Mouse (Mus musculus) left cerebral cortex, postnatal 14 days (tissue): ENCODE results near the gene Polr2h. TPM values are rescaled to one million over a fixed set of nuclear protein-coding genes. Genes with fewer than 3 reads are reported as not detected.
A peak's percentile ranks its signal among the peaks of the same experiment; 100 is the strongest.

ENCODE experiments used
- DNase-seq, 2 experiments: peaks; one replicate each; pipeline ENCODE4 v3.0.0; 2021 to 2022; ENCODE audit warnings: low spot score in 2 of 2, mixed read lengths in 1 of 2
- intact Hi-C: fragments of 180-260 bp; cut with DNase I; formaldehyde crosslinking; loops from one replicate; pipeline ENCODE4 v1.15.1; 2025
- total RNA-seq, 2 experiments: library from RNA; stranded (reverse); gene quantifications; 2 replicates each; pipeline ENCODE4 v1.2.3; 2021

The Polr2h gene
- total RNA-seq, 2 experiments from 2014 or later: 21.4 to 29.5 TPM

DNA sequence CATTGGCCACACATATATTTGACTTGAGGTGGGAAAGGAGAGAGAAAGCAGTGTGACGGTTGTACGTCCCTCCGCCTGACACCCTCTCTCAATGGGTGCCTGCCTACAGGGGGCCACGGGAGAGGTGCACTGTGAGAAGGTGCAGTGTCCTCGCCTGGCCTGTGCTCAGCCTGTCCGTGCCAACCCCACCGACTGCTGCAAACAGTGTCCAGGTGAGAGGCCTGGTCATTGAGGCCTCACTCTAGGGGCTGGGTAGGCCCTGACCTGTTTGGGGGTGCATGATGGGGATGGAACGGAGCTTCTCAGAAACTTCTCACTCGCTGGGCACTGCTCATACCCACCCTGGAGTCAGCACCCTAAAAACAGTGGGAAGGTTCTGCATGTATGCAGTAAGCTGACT, 22.4 kb downstream of the Polr2h start:
- DNase-seq: no peak
- intact Hi-C loops: no loop called here

DNA sequence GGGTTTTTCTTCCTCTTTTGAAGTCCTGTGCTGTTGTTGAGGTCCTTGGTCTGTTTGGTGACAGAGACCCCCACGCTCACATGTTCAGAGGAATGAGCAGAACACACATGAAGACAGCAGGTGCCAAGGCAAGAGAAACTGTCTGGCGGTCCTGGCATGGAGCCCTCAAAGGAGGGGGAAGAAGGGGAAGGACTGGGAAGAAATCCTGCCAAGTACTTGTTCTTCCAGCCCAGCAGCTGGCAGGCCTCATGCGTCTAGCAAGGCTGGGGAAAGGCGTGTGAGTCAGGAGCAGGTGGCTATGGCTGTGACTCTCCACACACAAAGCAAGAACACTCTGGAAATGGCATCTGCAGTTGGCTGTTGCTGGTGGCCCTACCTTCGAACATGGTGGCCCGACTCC, 29.2 kb downstream of the Polr2h start:
- peak; percentile 70 to 90 for DNase-seq
- intact Hi-C loops: no loop called here

DNA sequence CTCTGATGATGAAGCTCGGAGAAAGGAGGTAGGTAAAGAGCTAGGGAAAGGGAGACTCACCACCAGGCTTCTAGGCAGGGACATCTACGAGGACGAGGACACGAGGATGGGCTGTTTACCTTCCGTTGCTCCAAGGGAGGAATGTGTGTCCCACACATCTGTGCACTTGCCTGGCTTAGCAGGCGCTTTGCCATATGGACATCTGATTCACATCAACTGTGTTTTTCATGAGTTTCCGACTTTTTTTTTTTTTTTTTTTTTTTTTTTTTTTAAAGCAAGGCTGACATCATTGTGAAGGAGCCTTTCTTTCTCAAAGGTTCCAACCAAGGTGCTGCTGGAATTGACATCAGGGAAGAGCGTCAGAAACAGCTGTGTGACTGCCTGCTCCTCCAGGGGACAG, 33.1 kb downstream of the Polr2h start:
- DNase-seq: no peak

DNA sequence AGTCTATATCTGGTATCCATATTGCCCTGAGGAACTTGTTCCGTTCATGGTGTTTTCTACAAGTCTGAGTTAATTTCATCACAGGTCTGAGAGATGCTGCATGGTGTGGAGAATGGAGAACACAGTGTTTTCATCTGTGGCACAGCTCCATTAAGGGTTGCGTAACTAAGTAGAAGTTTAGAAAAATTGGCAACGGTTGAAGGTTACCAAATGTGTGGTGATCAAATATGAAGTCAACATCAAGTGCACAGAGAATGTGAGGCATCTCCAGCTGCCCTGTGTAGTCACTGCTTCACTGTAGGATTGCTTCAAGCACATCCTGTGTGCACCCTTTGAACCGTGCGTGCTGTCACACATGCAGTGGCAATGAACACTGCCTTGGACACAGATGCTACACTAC, 38.6 kb downstream of the Polr2h start:
- intact Hi-C loops: no loop called here
- no peak for DNase-seq

More for the DNA sequence above, 33.1 kb downstream of the Polr2h start:
- intact Hi-C loops: no loop called here

DNA sequence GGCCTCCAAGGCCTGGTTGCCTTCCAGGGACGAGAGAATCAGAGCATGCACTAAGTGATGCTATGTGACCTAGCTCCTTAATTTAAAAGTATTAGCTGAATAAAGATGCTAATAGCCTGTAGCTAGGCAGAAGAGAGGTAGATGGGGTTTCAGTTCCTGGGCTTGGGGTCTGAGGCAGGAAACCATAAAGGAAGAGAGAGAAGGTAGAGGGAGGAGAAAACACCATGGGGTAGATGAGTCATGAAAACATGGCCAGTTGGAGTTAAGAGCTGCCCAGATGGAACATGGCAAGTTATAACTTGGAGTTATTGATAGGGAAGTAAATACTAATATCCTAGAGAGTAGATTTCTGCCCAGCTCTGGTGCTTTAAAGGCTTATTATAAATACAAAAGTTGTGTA, 39.9 kb downstream of the Polr2h start:
- intact Hi-C loops: no loop called here

DNA sequence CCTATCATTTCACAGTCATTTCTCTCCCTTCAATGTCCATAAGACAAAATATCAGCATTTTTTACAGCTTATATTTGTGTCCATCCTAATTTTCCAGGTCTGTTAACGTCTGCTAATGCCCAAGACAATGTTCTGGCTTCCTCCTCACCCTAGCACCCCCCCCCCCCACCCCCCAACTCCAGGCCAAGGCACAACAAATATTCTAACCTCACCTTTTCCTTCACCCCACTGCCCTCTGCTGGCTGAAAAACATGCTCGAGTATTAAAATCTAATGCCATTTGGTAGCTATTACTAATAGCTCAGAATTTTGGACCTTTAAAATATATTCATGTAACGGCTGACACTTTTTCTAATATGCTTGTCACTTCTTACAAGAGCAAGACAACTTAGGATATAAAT, 44.2 kb downstream of the Polr2h start:
- intact Hi-C loops: loop anchor here (2.0 kb wide), 1 partner anchor 53 kb away; no protein-coding TSS in a partner anchor
- peak in 1 of 2 experiments; percentile 22 for DNase-seq

More for the DNA sequence above, 39.9 kb downstream of the Polr2h start:
- no peak for DNase-seq

DNA sequence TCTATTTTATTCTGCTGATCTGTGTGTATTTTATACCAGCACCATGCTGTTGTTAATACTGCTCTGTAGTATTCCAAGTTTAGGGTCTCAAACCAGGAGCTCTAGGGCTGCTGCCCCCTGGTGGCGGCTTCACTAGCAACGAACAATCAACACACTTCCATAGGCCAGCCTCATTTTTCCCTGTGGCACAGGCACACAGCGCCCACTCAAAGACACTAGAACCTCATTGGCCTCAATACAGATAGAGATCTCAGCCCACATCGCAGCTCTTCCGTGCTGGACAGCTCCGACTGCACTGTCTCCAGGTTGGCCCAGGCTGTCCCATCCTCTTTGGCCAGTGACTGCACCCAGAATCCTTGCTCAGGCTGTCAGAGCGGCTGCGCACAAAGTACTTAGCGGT, 47.8 kb downstream of the Polr2h start:
- DNase-seq: peak in 1 of 2 experiments; percentile 16
- intact Hi-C loops: no loop called here

Other genes with a start within 250 kb of the Polr2h start
- gene Eif2b5, start 218.8 kb upstream of the Polr2h start, total RNA-seq: 10 to 100 TPM; 55.0 to 57.6 TPM
- 10 to 100 TPM; 82.2 to 86.1 TPM for gene Dvl3, start 200.7 kb upstream of the Polr2h start, total RNA-seq
- 100 to 1,000 TPM; 917 to 964 TPM for gene Ap2m1, start 182.2 kb upstream of the Polr2h start, total RNA-seq
- gene Abcf3, start 169.1 kb upstream of the Polr2h start, total RNA-seq: 10 to 100 TPM; 82.9 to 86.5 TPM
- gene Vwa5b2, start 128.2 kb upstream of the Polr2h start, total RNA-seq: 10 to 100 TPM; 58.6 to 63.8 TPM
- gene Eef1akmt4, start 106.1 kb upstream of the Polr2h start, total RNA-seq: 1 to 10 TPM; 1.6 to 2.6 TPM
- gene Gm49333, start 106.1 kb upstream of the Polr2h start, total RNA-seq: under 1 TPM in 1 of 2 experiments, not detected in 1; 0.34 TPM
- 10 to 100 TPM; 13.0 to 14.3 TPM for gene Alg3, start 105.9 kb upstream of the Polr2h start, total RNA-seq
- 100 to 1,000 TPM; 176 to 177 TPM for gene Camk2n2, start 96.4 kb upstream of the Polr2h start, total RNA-seq
- 10 to 100 TPM; 22.3 to 26.2 TPM for gene Ece2, start 87.8 kb upstream of the Polr2h start, total RNA-seq
- 100 to 1,000 TPM; 238 to 253 TPM for gene Psmd2, start 66.0 kb upstream of the Polr2h start, total RNA-seq
- 100 to 1,000 TPM; 330 to 342 TPM for gene Eif4g1, start 49.4 kb upstream of the Polr2h start, total RNA-seq
- 100 to 1,000 TPM; 381 to 399 TPM for gene Fam131a, start 24.4 kb upstream of the Polr2h start, total RNA-seq
- 10 to 100 TPM; 56.5 to 58.7 TPM for gene Clcn2, start 81 bp downstream of the Polr2h start, total RNA-seq
- gene Chrd, start 15.5 kb downstream of the Polr2h start, total RNA-seq: 10 to 100 TPM; 26.9 to 36.6 TPM
- 1 to 10 TPM; 3.8 to 4.5 TPM for gene Thpo, start 16.8 kb downstream of the Polr2h start, total RNA-seq